Comparison of ENCODE assay signal across 9 mouse cellular contexts in genomic region chr17:80180468-80180867, GRCm38 (mm10). TPM values are rescaled to one million over a fixed set of nuclear protein-coding genes. Genes with fewer than 3 reads are reported as not detected.
DNase-seq lines count a peak whose midpoint lies in the region; ATAC-seq lines count a peak whose summit lies in the region.
"Had no signal": no experiment of that assay in that cellular context is flagged by ENCODE, and none has a peak within 500 bp of the region (broad histone marks: within the 10 kb centered on the region; RNA-seq: fewer than 3 reads in every experiment).

No protein-coding gene starts in this region.

- H3K36me3 ChIP-seq in intestine, embryonic 15.5 days = no peaks in the 10 kb centered on the region
- no peaks in the 10 kb centered on the region for H3K36me3 ChIP-seq in intestine, embryonic 16.5 days (ENCODE audit: control insufficient read depth, insufficient read depth, low read length)
- no peaks in the 10 kb centered on the region for H3K36me3 ChIP-seq in midbrain, embryonic 12.5 days
- H3K36me3 ChIP-seq: limb, embryonic 13.5 days had no signal

- ATAC-seq in intestine, embryonic 15.5 days = peak; percentile 51
- ATAC-seq in intestine, embryonic 16.5 days = no peak
- ATAC-seq in midbrain, embryonic 12.5 days (ENCODE audit: low FRiP score, low read depth) = peak; percentile 66
- no peak for ATAC-seq in frontal cortex, adult (ENCODE audit: low TSS enrichment)

- H3K4me1 ChIP-seq in intestine, embryonic 15.5 days (replicated peaks) = no peaks in the 10 kb centered on the region
- H3K4me1 ChIP-seq in intestine, embryonic 16.5 days (ENCODE audit: control insufficient read depth, insufficient read depth, low read length) = no peaks in the 10 kb centered on the region
- H3K4me1 ChIP-seq in midbrain, embryonic 12.5 days = no peaks in the 10 kb centered on the region
- H3K4me1 ChIP-seq: limb, embryonic 13.5 days had no signal

- no peak overlapping the region for H3K4me2 ChIP-seq in intestine, embryonic 15.5 days (replicated peaks)
- H3K4me2 ChIP-seq in intestine, embryonic 16.5 days (ENCODE audit: low read depth, low read length) = no peak overlapping the region
- no peak overlapping the region for H3K4me2 ChIP-seq in midbrain, embryonic 12.5 days (replicated peaks)
- H3K4me2 ChIP-seq: limb, embryonic 13.5 days had no signal

- H3K27me3 ChIP-seq in intestine, embryonic 15.5 days (replicated peaks) = no peaks in the 10 kb centered on the region
- H3K27me3 ChIP-seq in intestine, embryonic 16.5 days (replicated peaks; ENCODE audit: control insufficient read depth, insufficient read depth, low read length) = no peaks in the 10 kb centered on the region
- H3K27me3 ChIP-seq in midbrain, embryonic 12.5 days = no peaks in the 10 kb centered on the region
- H3K27me3 ChIP-seq: limb, embryonic 13.5 days had no signal

- H3K27ac ChIP-seq in intestine, embryonic 15.5 days = no peak overlapping the region
- H3K27ac ChIP-seq in intestine, embryonic 16.5 days (ENCODE audit: low read length) = no peak overlapping the region
- H3K27ac ChIP-seq in midbrain, embryonic 12.5 days (replicated peaks) = no peak overlapping the region
- H3K27ac ChIP-seq: limb, embryonic 13.5 days had no signal

- H3K9ac ChIP-seq in intestine, embryonic 15.5 days = no peak overlapping the region
- H3K9ac ChIP-seq in intestine, embryonic 16.5 days (ENCODE audit: low read depth, low read length) = no peak overlapping the region
- H3K9ac ChIP-seq in midbrain, embryonic 12.5 days (replicated peaks) = no peak overlapping the region
- H3K9ac ChIP-seq: limb, embryonic 13.5 days had no signal

- no peaks in the 10 kb centered on the region for H3K9me3 ChIP-seq in intestine, embryonic 15.5 days
- no peaks in the 10 kb centered on the region for H3K9me3 ChIP-seq in intestine, embryonic 16.5 days (ENCODE audit: control insufficient read depth, low read length)
- H3K9me3 ChIP-seq in midbrain, embryonic 12.5 days = no peaks in the 10 kb centered on the region
- H3K9me3 ChIP-seq: limb, embryonic 13.5 days had no signal

- no peak overlapping the region for H3K4me3 ChIP-seq in intestine, embryonic 15.5 days (replicated peaks)
- no peak overlapping the region for H3K4me3 ChIP-seq in intestine, embryonic 16.5 days (ENCODE audit: low read length)
- no peak overlapping the region for H3K4me3 ChIP-seq in midbrain, embryonic 12.5 days
- H3K4me3 ChIP-seq: limb, embryonic 13.5 days had no signal

- DNase-seq in thymus, postnatal 4 days = peak; percentile 5
- no peak for DNase-seq in thymus, postnatal 36 days
- no peak for DNase-seq in spleen, postnatal 14 days (ENCODE audit: low spot score in 2 of 2)

RNA-seq across cellular contexts. Expression of gene Srsf7, which starts 26.6 kb away (rescaled TPM):
- polyA plus RNA-seq in intestine, embryonic 15.5 days (2015; fragmentation: Nextera tagmentation; extraction: Ambion mirVana) = 497 and 569 TPM in 2 replicates
- 415 and 476 TPM in 2 replicates for polyA plus RNA-seq in intestine, embryonic 16.5 days (2015; fragmentation: Nextera tagmentation; extraction: Ambion mirVana)
- 688 TPM in 2 replicates for polyA plus RNA-seq in midbrain, embryonic 12.5 days (2016; fragmentation: Nextera tagmentation; extraction: Ambion mirVana)

RNA-seq across cellular contexts. Expression of gene Ttc39d, which starts 26.8 kb away (rescaled TPM):
- 0.11 and 0.16 TPM in 2 replicates for polyA plus RNA-seq in intestine, embryonic 15.5 days (2015; fragmentation: Nextera tagmentation; extraction: Ambion mirVana)
- polyA plus RNA-seq in intestine, embryonic 16.5 days (2015; fragmentation: Nextera tagmentation; extraction: Ambion mirVana) = 0.07 TPM in 1 of 2 replicates, not detected in the other
- 0.14 and 0.30 TPM in 2 replicates for polyA plus RNA-seq in midbrain, embryonic 12.5 days (2016; fragmentation: Nextera tagmentation; extraction: Ambion mirVana)
- polyA plus RNA-seq: intestine, embryonic 14.5 days had no signal

RNA-seq across cellular contexts. Expression of gene Gemin6, which starts 43.8 kb away (rescaled TPM):
- 44.9 and 49.1 TPM in 2 replicates for polyA plus RNA-seq in intestine, embryonic 15.5 days (2015; fragmentation: Nextera tagmentation; extraction: Ambion mirVana)
- 38.5 and 44.4 TPM in 2 replicates for polyA plus RNA-seq in intestine, embryonic 16.5 days (2015; fragmentation: Nextera tagmentation; extraction: Ambion mirVana)
- polyA plus RNA-seq in midbrain, embryonic 12.5 days (2016; fragmentation: Nextera tagmentation; extraction: Ambion mirVana) = 31.6 and 33.1 TPM in 2 replicates

RNA-seq across cellular contexts. Expression of gene Galm, which starts 53.2 kb away (rescaled TPM):
- 67.2 and 71.1 TPM in 2 replicates for polyA plus RNA-seq in intestine, embryonic 15.5 days (2015; fragmentation: Nextera tagmentation; extraction: Ambion mirVana)
- 101 and 113 TPM in 2 replicates for polyA plus RNA-seq in intestine, embryonic 16.5 days (2015; fragmentation: Nextera tagmentation; extraction: Ambion mirVana)
- 4.8 and 5.0 TPM in 2 replicates for polyA plus RNA-seq in midbrain, embryonic 12.5 days (2016; fragmentation: Nextera tagmentation; extraction: Ambion mirVana)

Comparison
In these comparisons a context has a peak if more than half of its experiments do, and no peak if none do; other contexts are left out.
1. ATAC-seq: peak in intestine, embryonic 15.5 days (single experiment) and midbrain, embryonic 12.5 days (single experiment); none in intestine, embryonic 16.5 days (single experiment) and frontal cortex, adult (single experiment).